Mouse (Mus musculus) embryo, embryonic 10 days (tissue): Measurements from ENCODE around the gene Lrtm2.

Source experiments
- DNase-seq: peaks from one replicate; pipeline ENCODE4 v3.0.0-alpha.2; 2015; ENCODE audit warnings: low spot score

Gene Lrtm2

DNA sequence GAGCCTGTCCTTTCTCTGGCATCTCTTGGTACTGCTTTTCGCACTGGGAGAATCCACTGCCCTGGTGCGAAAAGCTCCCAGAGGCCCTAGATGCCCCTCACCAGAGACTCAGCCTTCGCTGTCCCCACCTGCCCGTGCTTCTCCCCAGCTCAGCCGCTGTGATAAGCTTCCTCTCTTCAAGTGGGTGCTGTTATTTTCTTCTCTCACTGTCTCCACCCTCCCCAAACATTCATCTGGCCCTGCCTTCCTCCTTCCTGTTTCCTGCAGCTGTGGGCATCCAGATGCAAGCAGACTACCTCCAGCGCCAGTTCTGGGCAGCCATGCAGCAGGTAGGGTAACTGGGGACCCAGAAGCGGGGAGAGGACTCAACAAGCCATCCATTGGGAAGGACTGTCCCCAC is 5.6 kb upstream of the Lrtm2 start:
- DNase-seq: no peak

DNA sequence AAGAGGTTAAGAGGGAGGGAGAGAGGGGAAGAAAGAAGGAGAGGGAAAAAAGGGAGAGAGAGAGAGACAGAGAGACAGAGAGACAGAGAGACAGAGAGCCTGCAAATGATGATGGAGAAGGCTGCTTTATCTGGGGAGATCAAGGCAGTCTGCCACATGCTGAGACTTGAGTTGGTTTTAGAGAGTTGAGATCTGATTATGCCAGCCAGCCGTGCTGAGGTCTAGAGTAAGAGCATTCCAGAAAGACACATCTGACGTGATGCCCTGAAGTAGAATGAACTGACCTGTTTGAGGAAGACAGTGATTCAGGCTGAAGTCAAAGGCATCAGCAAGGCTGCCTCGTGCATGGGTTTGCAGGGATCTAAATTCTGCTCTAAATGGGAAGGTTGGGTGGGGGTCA is 3.3 kb upstream of the Lrtm2 start:
- DNase-seq: no peak

DNA sequence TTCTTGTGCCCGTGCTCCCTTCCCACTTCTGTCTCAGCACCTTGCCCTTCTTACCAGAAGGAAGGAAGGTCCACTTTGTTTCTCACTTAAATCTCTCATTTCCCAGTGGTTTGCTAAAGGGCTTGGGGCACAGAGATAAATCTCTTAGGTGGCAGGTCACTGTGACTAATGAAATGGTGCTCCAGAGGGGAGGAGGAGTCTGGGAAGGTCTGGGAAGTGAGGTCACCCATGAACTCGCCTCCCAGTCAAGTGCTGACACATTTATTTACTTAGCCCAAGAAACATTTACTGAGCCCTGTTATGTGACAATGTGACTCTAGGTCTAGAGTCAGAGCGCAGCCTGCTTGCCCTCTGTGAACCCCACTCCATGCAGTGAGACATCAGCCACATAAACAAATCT is 2.6 kb upstream of the Lrtm2 start:
- DNase-seq: peak; percentile 67

DNA sequence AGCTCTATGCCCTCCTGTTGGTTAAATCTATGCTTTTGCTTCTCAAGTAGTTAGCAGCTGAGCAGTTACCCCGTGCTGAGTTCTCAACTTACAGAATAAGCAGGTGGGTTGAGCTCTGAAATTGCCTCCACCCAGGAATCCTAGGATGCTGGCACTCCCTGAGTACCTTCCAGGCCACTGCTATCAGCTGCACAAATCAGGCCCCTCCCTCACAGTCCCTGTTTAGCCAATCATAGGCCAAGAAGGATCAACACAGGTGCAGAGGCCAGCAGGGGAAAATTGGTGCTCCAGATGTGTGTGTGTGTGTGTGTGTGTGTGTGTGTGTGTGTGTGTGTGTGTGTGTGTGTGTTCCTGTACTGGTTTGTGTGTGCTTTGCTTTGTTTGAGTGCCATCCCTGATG is 1.5 kb upstream of the Lrtm2 start:
- no peak for DNase-seq

DNA sequence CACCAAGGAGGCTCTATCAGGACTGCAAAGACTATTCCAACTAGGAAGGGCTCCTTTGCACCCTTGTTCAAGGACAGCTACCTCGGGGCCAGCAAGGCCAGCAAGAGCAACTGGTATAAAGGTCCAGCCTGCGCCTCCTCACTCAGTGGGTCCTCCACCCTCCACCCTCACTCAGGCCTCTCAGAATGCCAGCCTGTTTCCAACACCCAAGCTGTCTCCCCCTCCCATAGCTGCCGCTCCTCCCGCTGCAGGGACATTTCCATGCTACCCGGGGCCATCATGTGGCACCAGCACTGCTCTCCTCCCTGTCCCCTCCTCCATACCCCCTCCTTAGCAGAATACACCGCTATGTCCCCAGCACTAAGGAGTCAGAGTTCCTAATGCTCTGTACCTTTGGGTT is 630 bp downstream of the Lrtm2 start:
- no peak for DNase-seq

DNA sequence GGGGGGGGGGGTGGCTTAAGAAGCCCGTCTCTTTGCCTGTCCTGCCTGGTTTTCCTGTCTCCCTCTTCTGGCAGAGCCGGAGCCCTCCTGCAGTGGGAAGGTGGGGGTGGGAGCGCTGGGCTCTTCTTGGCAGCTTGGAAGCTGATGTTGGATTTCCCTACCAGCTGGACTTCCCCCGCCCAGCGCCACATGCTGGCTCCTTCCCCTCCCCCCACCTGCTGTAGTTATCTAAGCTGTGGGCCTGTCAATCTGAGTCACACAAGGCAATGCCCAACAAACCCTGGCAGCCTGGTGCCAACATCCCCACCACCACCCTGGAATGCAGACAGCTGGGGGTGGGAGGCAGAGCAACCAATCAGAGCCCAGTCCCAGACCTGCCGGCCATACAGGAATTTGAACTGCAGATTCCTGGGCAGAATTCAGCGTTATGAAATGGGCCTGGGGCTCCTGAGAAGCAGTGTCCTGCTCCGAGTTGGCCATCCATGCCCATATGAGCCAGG is 1.3 kb downstream of the Lrtm2 start:
- DNase-seq: peak; percentile 24

DNA sequence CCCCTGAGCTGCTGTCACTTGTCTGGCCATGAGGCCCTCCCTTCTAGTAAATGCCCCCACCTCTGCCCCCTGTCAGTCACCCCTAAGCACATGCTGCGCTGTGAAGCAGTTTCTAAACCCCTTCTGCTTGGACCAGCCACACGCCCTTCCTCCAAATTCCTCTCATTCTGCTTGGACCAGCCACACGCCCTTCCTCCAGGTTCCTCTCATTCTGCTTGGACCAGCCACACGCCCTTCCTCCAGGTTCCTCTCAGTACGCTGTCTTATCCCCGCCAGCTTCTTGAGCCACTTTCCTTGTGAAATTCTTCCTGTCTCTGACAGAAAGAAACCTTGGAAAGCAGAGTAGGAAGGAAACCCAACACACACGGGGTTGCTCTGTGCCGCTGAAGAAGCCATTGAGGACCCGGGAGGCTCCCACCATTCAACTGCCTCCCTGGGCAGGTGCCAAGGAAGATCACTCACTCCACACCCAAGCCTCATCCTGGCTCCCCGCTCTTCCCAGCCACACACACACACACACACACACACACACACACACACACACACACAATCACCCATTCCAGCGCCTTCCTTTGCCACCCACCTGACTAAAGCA is 1.9 kb downstream of the Lrtm2 start:
- DNase-seq: no peak

DNA sequence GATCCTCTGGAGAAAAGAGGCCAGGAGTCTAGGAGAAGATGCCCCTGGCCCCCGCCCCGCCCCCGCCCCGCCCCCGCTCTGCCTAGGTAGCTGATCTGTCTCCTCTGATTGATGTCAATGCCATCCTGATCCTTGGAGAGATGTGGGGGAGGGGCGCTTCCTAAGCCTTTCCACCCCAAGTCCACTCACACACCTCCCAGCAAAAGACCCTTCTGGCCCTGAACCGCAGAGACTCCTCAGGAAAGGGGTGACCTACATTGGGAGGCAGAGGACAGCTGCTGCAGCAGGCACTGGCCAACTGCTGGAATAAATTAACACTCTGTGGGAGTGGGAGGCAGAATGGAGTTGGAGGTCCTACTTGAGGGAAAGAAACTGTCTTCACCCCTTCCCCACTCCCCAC is 4.0 kb downstream of the Lrtm2 start:
- DNase-seq: no peak

DNA sequence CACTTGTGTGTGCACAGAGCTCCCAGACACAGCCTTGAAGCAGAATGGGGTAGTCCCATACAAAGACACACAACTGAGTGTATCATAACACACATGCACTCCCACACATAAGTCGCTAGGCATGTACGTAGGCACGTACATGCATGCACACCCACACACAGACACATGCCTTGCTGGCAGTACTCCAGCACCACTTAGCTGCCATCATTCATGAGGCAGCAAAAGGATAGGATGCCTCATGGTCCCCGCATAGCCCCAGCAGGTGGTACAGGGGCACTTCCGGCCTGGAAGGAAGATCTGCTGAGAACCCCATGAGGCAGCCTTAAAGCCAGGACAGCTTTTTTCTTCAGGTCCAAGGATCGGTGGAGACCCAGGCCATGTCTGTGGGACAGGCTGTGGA is 4.6 kb downstream of the Lrtm2 start:
- no peak for DNase-seq

DNA sequence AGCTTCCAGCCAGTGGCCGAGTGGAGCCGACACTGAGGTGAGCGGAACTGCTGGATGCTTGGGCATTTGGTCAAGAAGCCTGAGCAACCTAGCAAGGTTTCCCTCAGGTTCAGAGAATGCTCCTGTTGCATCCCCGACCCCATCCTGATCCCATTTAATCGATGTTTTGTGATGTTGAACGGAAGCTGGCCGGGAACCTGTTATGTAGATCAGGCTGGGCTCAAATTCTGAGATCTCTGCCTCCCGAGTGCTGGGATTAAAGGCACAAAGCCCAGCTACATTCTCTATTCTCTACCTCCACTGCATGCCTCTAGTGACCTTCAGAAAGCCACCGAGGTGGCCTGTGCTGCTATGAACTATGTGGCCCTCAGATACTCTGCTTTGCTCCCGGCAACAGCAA is 5.8 kb downstream of the Lrtm2 start:
- DNase-seq: no peak

DNA sequence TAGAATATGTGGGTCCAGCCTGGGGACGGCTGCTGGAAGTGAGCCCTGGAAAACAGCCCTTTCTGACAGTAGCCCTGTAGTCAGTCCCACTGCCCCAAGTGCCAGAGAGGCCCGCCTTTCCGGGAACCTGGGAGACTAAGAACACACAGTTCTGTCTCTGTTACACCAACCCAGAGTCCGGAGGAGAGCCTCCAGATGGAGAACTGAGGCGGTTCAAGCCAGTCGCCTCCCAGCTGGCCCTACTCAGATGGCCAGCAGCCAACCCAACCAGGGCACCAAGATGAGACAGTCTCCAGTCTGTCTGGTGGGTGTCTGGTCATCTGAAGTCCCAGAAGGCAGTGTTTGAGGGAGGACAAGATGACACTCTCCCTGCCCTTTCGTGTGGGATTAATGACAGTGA is 8.8 kb downstream of the Lrtm2 start:
- DNase-seq: no peak

DNA sequence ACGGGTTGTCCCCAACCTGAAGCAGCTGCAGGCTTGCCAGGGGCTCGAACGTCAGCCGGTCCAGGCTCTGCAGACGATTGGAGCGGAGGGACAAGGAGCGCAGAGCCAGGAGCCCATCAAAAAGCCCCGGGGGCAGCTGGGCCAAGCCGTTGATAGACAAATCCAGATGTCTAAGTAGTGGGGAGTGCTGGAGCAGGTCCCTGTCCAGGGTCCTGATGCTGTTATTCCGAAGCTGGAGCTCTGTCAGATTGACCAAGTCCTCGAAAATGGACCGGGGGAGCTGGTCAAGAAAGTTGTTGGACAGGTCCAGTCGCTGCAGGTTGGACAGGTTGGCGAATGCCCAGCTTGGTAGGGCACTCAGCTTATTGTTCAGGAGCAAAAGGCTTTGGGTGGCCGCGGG is 10.1 kb downstream of the Lrtm2 start:
- DNase-seq: peak; percentile 73

DNA sequence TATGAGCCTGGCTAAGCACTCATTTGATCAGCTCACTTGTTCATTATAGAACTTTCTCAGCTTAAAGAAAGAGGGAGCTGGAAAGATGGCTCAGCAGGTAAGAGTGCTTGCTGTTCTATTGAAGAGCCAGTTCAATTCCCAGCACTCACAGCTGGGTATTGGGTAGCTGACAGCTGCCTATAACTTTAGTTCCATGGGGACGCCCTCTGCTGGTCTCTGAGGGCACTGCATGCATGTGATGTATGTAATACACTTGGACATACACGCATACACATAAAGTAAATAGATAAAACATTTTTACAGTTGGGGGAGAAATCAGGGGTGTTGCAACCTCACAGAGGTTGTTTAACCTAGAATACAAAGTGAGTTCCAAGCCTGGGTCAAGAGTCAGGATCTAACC is 11.2 kb downstream of the Lrtm2 start:
- no peak for DNase-seq

DNA sequence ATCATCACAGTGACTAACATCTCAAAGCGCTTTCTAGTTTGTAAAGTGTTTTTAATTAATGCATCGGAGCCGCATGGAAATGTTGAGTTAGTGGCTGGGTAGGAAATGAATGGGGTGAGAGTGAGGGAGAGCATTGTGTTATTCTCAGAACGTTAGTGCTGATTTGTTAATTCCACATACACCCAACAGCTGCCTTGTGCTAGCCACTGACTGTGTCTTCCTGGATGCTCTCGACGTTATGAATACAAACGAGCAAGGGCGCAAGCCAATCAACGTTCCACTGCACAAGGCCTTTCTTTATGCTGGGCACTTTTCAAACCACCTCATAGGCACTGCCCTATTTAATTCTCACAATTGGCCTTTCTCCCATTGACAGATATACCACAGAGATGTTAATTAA is 11.8 kb downstream of the Lrtm2 start:
- no peak for DNase-seq

DNA sequence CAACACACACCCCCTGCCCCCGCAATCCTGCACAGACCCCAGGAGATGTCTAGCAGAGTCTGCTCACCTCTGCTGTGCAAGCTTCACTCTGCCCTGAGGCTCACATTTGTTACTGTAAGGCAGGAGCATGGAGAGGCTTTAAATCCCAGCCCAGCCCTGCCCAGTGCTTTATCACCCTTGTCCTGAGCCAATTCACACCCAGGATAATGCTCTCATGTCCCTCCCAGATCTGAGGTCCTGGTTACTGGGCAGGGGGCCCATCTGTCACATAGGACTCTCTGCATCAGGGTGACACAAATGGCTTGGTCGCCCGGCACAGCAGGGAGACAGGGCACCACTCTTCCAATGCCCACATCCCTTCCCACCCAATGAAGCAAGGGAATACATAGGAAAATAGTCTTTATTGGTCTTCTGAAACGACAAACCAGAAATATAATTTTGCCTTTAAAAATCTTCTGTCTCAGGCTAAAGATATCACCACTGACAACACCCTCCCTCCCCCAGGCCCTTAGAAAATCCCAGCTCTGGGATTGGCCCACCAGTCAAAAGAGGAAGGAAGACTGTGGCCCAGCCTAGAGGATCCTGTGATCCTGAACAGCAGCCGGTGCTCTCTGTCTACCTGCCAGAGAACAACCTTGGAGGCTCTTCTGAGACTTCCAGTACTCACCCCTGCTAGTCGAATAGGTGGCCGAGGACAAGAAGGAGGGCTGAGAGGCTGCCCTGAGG is 15.7 kb downstream of the Lrtm2 start:
- no peak for DNase-seq

DNA sequence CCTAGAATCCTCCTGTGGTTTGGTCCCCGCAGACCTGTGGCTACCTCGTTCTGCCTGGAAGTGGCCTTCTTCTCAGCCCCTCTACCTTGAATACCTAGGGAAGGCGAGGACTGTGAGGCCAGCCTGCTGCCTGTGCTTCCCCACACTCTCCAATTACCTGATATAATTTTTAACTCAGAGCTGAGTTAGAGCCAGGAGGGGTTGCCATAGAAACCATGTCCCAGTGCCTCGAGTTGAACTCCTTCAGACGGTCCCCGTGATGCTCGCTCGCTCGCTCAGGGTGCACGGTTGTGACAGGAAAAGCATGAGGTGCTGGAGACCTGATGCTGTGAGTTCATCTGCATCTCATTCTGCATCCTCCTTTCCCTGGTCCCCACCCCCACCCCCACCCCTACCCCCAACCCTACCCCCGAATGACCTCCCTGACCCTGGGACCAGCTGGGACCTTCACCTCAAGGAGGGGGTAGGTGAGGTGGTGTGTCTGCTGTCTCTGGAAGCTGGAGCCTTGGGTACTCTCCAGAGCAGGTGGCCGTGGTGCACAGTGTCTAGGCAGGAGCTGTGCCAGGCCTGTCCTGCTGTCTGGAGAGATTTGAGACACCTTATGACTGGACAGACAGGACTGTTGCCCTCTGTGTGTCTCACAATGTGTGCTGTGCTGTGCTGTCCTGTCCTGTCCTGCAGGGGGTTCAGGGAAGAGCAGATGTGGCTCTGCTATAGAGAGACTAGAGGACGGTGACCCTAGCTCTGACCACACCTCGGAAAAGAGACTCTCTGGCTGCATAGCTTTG is 16.8 kb downstream of the Lrtm2 start:
- DNase-seq: no peak

DNA sequence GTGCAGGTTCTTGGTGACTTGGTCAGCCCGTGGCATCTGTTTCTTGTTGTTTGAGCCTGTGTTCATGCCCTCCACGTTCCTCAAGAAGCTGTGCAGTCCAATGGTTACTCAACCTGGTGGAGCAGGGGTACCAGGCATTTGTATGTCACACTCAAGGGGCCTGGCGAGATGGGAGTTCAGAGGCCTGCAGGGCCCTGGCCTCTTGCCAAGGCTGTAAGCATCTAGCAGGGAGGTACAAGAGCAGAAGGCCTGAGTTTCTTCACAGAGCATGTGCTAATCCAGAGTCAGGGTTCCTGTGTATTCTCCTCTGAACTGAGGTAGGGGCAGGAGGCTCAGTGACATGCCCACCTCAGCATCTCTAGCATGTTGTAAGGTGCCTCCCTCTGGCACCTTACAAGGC is 17.5 kb downstream of the Lrtm2 start:
- no peak for DNase-seq

DNA sequence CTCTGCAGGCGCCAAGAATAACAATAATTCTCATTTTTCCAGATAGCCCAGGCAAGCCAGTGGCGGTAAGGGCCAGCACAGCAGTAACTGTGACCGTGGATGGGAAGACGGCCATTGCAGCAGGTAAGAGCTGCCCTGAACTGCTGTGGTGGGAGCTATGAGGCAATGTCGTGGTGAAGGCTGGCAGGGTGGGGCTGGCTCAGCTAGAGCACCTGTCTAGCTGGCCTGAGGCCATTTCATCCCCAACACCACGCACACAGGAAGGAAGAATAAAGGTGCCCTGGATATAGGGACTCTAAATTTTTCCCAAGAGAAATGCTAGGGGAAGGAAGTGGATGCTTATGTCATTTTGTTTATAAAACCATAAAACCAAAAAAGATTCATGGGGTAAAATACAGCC is 18.2 kb downstream of the Lrtm2 start:
- DNase-seq: no peak

DNA sequence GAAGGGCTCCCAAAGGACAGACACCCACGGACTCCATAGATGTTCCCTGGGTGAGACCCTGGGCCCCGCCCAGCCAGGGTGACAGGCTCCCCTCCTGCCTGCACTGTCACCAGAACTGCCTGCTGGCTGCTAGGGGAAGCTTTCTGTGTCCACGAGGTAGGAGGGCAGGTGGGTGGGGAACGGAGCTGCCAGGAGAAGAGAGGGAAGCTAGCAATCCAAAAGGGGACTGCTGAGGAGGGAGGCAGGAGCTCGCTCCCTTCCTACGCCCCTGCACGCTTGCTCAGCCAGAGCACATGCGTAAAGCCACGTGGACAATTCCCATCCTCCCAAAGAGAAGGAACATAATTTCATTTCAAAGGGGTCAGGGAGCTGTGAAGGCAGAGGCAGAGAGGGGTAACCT is 20.4 kb downstream of the Lrtm2 start:
- no peak for DNase-seq

DNA sequence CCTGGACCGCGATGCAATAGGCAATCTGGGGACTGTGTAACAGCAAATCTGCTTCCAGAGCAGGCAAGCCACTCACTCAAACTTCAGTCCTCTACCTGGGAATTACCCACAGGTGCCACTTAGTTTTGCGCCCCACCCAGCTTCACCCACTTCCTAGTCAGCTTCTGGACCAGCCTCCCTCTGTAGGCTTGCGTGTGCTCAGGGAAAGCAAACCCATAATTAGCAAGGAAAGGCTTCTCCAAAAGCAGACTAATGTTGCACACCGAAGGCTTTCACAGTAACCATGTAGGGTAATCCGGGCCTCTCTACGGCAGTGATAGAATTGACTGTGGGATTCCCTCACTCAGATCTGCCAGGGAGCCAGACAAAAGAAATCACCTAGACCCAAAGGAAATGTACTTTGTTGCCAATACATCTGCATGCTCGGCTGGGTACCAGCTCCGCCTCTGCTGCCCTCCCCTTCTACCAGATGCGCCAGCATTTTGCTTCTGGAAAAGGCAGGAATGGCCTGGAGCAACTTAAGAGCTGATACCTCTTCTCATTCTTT is 22.6 kb downstream of the Lrtm2 start:
- no peak for DNase-seq

DNA sequence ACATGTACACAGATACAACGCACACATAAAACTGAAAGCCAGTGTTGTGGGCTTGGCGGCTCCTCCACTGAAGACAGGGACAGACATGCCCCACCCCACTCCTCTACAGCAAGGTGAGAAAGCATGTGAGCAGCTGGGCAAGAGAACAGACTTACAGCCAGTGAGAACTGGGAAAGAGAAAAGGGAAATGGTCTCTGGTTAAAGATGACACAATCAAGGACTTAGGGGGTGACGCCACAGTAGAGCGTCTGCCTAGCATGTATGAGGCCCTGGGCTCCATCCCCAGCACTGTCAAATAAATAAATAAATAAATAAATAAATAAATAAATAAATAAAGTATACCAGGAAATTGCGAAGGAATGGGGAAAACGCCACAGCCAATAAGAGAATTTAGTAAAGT is 27.2 kb downstream of the Lrtm2 start:
- DNase-seq: no peak

DNA sequence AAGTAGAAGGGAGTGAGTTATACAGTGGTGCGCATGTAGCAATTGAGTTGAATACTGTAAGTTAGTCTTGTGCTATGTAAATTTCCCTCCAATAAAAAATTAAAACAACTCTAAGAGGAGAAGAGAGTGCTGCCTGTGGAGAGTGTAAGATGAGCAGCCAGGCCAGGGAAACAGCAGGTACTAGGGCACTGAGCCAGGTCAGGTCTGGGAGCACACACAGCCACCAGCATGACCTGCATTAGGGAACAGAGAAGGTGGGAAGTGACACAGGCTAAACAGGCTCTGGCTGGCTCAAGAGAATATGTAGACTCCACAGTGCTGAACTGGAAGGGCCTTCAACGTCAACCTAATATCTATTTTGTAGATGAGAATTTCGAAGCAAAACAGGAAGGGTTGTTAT is 29.3 kb downstream of the Lrtm2 start:
- DNase-seq: no peak

DNA sequence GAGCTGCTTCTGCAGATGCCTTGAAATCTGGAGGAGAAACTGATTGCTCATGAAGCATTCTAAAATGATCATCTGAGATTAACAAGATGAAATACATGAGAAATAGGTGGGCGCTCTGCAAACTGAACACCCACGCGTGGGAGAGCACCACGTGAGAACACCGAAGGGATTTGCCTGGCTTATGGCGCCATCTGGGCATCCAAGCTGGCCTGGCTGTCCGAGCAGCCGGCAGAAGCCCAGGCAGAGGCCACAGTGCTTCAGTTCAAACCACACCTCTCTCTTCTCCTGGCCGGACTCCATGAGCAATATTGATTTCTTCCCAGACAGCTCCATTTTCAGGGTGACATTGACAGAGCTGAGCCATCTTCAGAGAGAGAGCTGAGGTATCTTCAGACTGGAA is 49.8 kb downstream of the Lrtm2 start:
- no peak for DNase-seq
